Mouse (Mus musculus) spleen, adult 2 months (tissue): ENCODE results near the gene Pprc1. TPM values are rescaled to one million over a fixed set of nuclear protein-coding genes. Genes with fewer than 3 reads are reported as not detected.

Source experiments
- DNase-seq, 2 experiments: peaks; one replicate each; pipeline versions ENCODE4 v3.0.0 to v3.0.0-alpha.2; 2012 to 2021; ENCODE audit warnings: low spot score in 2 of 2, low read depth in 1 of 2
- H3K27ac ChIP-seq: fragments of 200-500 bp; 2 replicates; pipeline ENCODE4 v1.5.1; 2012; ENCODE audit warnings: low read length, inconsistent platforms; ENCODE audit not compliant: insufficient read depth
- H3K27me3 ChIP-seq: fragments of 200-500 bp; 2 replicates; pipeline ENCODE4 v1.6.1; 2012; ENCODE audit warnings: mild to moderate bottlenecking, moderate library complexity, low read length, inconsistent platforms; ENCODE audit not compliant: control insufficient read depth, insufficient read depth
- H3K36me3 ChIP-seq: fragments of 200-500 bp; 2 replicates; pipeline ENCODE4 v1.6.1; 2012; ENCODE audit warnings: mild to moderate bottlenecking, low read length, inconsistent platforms; ENCODE audit not compliant: control insufficient read depth, insufficient read depth
- H3K4me1 ChIP-seq: fragments of 200-500 bp; 2 replicates; pipeline ENCODE4 v1.6.1; 2011; ENCODE audit warnings: inconsistent platforms; ENCODE audit not compliant: control insufficient read depth, insufficient read depth, insufficient read length
- H3K4me3 ChIP-seq: fragments of 200-500 bp; 2 replicates; pipeline ENCODE4 v1.5.1; 2011; ENCODE audit warnings: mild to moderate bottlenecking, inconsistent platforms; ENCODE audit not compliant: insufficient read depth, insufficient read length; ENCODE audit errors: extremely low read depth
- CTCF ChIP-seq: fragments of 200-500 bp; IDR thresholded peaks from 2 replicates; pipeline ENCODE4 v1.5.1; 2011; ENCODE audit warnings: mild to moderate bottlenecking, inconsistent platforms; ENCODE audit not compliant: insufficient read depth, insufficient read length, insufficient replicate concordance; ENCODE audit errors: extremely low read depth
- POLR2A ChIP-seq: fragments of 200-500 bp; IDR thresholded peaks from 2 replicates; pipeline ENCODE4 v1.6.1; 2011; ENCODE audit warnings: low read depth, low read length, inconsistent platforms
- WGBS: fragments of 180-500 bp; shearing (Covaris S2); methylation state at CpG from one replicate; pipeline ENCODE4 v1.1.7; 2018; 5-methylcytosine and 5-hydroxymethylcytosine counted together
- polyA plus RNA-seq: library from polyadenylated mRNA; depleted of rRNA; stranded (reverse); fragments of >200 nt; gene quantifications from 2 replicates; pipeline ENCODE4 v1.2.3, GENCODE M21; 2012

The Pprc1 gene
- polyA plus RNA-seq, 1 experiment: 28.5 TPM

DNA sequence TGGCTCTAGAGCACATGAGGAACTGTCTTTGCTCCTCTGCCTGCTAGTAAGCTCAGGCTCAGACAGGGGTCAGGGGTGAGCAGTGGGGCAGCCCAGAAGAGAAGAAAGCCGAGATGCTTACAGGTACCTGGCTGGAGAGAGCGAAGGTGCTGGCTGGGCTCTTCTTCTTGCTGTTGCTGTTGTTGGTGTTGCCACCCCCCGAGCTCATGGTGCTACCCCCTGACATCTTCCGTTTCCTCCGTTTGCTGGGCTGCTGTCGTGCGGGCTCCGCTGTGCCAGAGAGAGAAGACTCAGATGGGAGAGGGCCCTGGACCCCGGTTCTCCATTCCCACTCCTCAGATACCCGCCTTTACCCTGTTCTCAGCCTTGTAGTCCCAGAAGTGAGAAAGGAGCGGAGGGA, 10.8 kb upstream of the Pprc1 start:
- H3K4me3 ChIP-seq: no peak overlapping the region
- H3K27ac ChIP-seq: no peak overlapping the region
- no peak for DNase-seq
- peaks cover 14% of the 10 kb centered on the region; the same call in 1 of the 2 replicates for H3K4me1 ChIP-seq
- no peak for TF ChIP-seq CTCF
- no peak for TF ChIP-seq POLR2A
- no peaks in the 10 kb centered on the region for H3K27me3 ChIP-seq
- peaks cover 42% of the 10 kb centered on the region for H3K36me3 ChIP-seq
- 94% methylated on average over 11 of the region's 11 CpGs for WGBS

GRCm38 (mm10) chr19:46035971-46036370, 8.7 kb upstream of the Pprc1 start:
- H3K27ac ChIP-seq: no peak overlapping the region
- H3K36me3 ChIP-seq: peaks cover 42% of the 10 kb centered on the region
- peaks cover 18% of the 10 kb centered on the region; the same call in 1 of the 2 replicates for H3K4me1 ChIP-seq
- no peaks in the 10 kb centered on the region for H3K27me3 ChIP-seq
- no peak overlapping the region for H3K4me3 ChIP-seq
- DNase-seq: no peak
- TF ChIP-seq CTCF (no peak), POLR2A (no peak)
- WGBS: 92% methylated on average over 13 of the region's 13 CpGs

DNA sequence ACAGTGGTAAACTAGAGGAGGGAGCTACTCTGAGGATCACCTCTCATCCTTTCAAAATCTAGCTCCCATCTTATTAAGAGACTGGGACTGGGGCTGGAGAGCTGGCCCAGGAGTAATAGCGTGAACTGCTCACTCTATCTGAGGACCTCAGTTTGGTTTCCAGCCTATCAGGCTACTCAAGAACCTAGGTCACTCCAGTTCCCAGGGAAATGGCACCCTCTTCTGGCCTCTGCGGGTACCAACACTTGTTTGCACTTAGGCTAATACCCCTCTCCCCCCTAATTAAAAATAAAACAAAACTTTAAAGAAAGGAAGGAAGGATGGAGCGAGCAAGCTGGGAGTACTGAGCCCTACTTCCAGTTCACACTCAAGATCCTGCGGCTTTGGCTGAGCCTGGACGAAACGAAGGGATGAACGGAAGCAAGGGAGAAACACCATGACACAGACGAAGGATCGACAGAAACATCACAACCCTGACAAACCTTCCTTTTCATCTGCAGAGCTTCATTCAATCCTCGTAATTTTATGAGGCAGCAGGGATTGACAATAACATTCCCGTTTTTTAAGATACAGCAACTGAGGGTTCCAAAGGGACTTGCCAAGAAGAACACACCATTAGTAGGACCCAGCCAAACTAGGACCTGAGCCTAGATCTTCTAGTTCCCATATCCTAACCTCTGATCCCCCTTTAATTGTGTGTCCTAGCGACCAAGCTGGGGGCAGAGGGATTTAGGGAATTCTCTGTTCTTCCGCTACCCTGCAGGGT, 8.0 kb upstream of the Pprc1 start:
- H3K4me3 ChIP-seq: no peak overlapping the region
- H3K36me3 ChIP-seq: peaks cover 42% of the 10 kb centered on the region
- peaks cover 24% of the 10 kb centered on the region; the same call in 1 of the 2 replicates for H3K4me1 ChIP-seq
- TF ChIP-seq POLR2A (no peak), CTCF (no peak)
- 85% methylated on average over 13 of the region's 13 CpGs for WGBS
- H3K27me3 ChIP-seq: no peaks in the 10 kb centered on the region
- no peak for DNase-seq
- no peak overlapping the region for H3K27ac ChIP-seq

- peaks cover 37% of the 10 kb centered on the region for H3K36me3 ChIP-seq
- peak overlapping the region; percentile 45 for H3K27ac ChIP-seq
- 28% methylated on average over 6 of the region's 6 CpGs for WGBS
- peak overlapping the region; percentile 2; the same call in 1 of the 2 replicates for H3K4me3 ChIP-seq
- TF ChIP-seq CTCF: no peak
- TF ChIP-seq POLR2A: no peak
- peaks cover 30% of the 10 kb centered on the region; the same call in 1 of the 2 replicates for H3K4me1 ChIP-seq
- DNase-seq: peak in 1 of 2 experiments; percentile 59
- no peaks in the 10 kb centered on the region for H3K27me3 ChIP-seq
Measured at GRCm38 (mm10) chr19:46037243-46037924, 7.3 kb upstream of the Pprc1 start.

DNA sequence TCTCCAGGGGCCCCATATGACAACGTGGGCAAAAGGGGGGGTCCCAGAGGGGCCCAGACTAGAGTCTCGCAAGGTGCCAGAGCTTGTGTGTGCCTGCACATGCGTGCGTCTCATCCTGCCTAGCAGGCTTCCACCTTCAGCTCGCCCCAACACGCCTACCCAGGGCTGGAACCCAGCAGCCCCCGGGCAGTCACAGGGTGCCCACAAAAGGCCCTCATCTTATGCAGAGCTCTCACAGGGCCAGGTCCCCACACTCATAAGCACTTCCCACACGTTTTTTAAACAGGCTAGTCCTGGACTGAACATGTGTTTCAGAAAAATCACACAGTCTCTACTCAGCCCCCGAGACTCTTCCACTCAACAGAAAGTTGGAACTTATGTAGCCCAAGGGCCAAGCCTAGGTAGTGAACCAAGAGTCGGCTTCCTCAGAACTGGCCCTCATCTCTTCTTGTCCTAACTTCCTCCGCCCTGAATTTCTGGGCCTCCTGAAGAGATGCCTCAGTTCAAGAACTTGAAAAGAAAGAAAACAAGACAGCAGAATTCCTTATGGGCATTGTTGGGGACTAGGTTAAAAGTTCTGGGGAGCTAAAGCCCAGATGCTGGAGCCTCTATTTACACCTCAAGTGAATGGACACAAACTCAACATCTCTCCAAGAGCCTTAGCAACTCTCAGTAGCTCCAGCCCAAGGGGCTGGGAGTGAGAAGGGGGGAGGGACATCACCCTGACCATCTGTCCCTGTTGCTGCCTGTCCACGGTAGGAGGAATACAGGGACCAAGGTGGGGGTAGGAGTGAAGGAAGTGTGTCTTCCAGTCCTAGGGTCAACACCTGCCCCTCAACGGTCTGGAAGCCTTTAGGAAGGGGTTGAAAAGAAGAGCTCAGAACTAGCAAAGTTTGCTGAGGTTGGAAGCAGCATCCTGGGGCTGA, 6.5 kb upstream of the Pprc1 start:
- peak overlapping the region; percentile 49 for H3K27ac ChIP-seq
- H3K4me1 ChIP-seq: peaks cover 37% of the 10 kb centered on the region; the same call in 1 of the 2 replicates
- no peaks in the 10 kb centered on the region for H3K27me3 ChIP-seq
- peaks cover 31% of the 10 kb centered on the region for H3K36me3 ChIP-seq
- TF ChIP-seq POLR2A: no peak
- no peak for TF ChIP-seq CTCF
- WGBS: 8% methylated on average over 13 of the region's 13 CpGs
- DNase-seq: no peak
- H3K4me3 ChIP-seq: peak overlapping the region; percentile 62

GRCm38 (mm10) chr19:46038851-46039260, 5.8 kb upstream of the Pprc1 start:
- peak overlapping the region; percentile 62 for H3K4me3 ChIP-seq
- H3K27me3 ChIP-seq: no peaks in the 10 kb centered on the region
- peaks cover 43% of the 10 kb centered on the region; the same call in 1 of the 2 replicates for H3K4me1 ChIP-seq
- TF ChIP-seq POLR2A: no peak
- no peak for TF ChIP-seq CTCF
- H3K36me3 ChIP-seq: peaks cover 24% of the 10 kb centered on the region
- no peak for DNase-seq
- WGBS: 2% methylated on average over 16 of the region's 17 CpGs
- peak overlapping the region; percentile 49 for H3K27ac ChIP-seq
